Mouse (Mus musculus) hematopoietic stem cell, adult 5-6 weeks (primary cell): Measurements from ENCODE around the gene Hspd1. TPM values are rescaled to one million over a fixed set of nuclear protein-coding genes. Genes with fewer than 3 reads are reported as not detected.

Source experiments
- ATAC-seq, 2 experiments: fragments of 125-278 bp in 1 of 2; replicated peaks in 1 of 2; 2 replicates each; pipeline ENCODE4 v1.8.0; 2016 to 2017; ENCODE audit warnings: inconsistent platforms in 2 of 2, mild to moderate bottlenecking in 2 of 2, moderate number of reproducible peaks in 2 of 2, low read depth in 1 of 2, moderate TSS enrichment in 1 of 2; ENCODE audit not compliant: low FRiP score in 2 of 2, poor library complexity in 2 of 2, severe bottlenecking in 2 of 2, insufficient read depth in 1 of 2, low TSS enrichment in 1 of 2
- total RNA-seq: library from RNA; stranded (forward); fragments of 172-1452, 232-1000 nt; gene quantifications from 2 replicates; pipeline ENCODE4 v1.2.3, GENCODE M21; 2017

The Hspd1 gene
- total RNA-seq, 1 experiment from 2014 or later: 520 TPM

DNA sequence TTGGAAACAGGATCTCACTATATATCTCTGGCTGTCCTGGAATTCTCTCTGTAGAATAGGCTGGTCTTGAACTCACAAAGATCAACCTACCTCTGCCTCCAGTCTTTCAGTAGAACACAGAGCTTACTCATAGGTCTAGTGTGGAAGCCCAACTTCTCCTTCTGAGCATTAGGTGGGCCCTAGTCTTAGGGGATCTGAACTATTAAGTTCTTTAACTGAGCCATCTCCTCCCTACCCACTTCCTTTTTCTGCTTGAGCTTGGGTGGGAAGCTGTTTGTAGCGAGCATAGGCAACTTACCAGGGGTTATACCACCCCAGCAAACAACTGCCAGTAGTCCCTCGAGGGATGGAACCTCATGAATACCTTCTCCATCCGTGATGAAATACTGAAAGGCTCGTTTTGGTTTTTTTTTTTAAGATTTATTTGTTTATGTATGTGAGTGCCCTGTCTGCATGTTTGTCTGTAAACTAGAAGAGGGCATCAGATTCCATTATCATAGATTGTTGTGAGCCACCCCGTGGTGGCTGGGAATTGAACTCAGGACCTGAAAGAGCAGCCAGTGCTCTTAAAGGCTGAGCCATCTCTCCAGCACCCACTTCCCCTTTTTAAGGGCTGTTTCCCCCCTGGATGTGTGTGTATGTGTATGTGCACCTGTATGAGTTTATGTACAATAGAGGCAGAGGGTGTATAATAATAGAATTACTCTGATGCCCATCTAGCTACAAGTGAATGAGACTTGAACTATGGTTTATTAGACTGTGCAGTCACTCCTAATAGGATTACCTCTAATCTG, 32.5 kb downstream of the Hspd1 start:
- ATAC-seq: no peak

DNA sequence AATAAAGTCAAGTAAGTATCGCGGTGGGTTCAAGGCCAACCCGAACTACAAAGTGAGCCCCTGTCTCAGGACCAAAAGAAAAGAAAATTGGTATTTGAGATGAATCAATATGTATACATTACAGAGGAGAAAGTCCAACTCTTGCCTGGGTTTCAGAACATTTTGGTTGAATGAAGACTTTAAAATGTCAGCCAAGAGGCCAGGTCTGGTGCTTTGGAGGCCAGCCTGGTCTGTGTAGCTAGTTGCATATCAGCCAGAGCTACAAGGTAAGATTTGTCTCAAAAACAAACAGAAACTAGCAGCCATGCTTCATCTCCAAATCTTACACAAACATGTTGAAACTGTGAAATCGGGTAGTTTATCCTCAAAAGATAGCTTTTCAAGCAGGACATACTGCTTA, 34.4 kb downstream of the Hspd1 start:
- no peak for ATAC-seq

DNA sequence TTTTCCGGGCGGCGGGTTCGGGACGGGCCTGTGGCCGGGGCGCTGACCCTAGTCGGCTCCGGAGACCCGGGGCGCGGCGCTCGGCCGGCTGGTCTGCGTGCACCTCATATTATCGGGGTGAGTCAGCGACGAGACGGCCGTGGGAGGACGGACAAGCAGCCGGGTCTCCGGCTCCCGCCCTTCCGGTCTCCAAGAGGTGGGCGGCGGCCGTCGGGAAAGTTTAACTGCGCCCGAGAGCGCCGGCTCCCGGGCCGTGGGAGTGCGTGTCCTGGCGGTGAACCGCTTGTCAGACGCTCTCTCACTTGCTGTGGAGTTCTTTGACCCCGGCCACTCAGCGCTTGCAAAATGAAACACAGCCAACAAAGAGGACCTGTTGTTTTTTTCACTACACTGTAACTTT, 35.0 kb downstream of the Hspd1 start:
- peak in 1 of 2 experiments; percentile 9; a peak in 1 of 4 replicates for ATAC-seq

GRCm38 (mm10) chr1:55052355-55052953, 35.6 kb downstream of the Hspd1 start, which contains the start of gene Coq10b:
TSS of gene Coq10b (plus strand) at chr1:55052770.
- ATAC-seq: peak; percentile 98

GRCm38 (mm10) chr1:55051671-55052070, 36.4 kb downstream of the Hspd1 start:
- ATAC-seq: no peak

GRCm38 (mm10) chr1:55048841-55049587, 39.0 kb downstream of the Hspd1 start:
- no peak for ATAC-seq

GRCm38 (mm10) chr1:55043164-55043563, 44.9 kb downstream of the Hspd1 start:
- no peak for ATAC-seq

GRCm38 (mm10) chr1:55042246-55042645, 45.8 kb downstream of the Hspd1 start:
- no peak for ATAC-seq

DNA sequence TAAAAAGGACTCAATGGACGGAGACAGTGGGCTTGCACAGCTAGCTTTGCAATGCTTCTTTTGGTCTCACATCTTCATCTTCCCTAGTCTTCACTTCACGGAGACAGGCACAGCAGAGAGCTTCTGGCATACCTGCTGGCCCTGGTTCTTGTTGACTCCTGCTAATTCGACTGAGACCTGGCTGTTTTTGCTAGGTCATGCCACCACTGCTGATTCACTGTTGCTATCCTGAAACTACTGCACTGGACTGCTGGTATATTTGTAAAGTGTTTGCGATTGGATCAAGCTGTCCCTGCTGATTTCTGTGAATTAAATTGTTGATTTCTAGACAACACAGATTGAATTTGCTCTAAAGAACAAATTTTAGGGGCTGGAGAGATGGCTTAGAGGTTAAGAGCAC, 46.4 kb downstream of the Hspd1 start:
- ATAC-seq: no peak

GRCm38 (mm10) chr1:55039944-55040343, 48.1 kb downstream of the Hspd1 start:
- ATAC-seq: no peak

DNA sequence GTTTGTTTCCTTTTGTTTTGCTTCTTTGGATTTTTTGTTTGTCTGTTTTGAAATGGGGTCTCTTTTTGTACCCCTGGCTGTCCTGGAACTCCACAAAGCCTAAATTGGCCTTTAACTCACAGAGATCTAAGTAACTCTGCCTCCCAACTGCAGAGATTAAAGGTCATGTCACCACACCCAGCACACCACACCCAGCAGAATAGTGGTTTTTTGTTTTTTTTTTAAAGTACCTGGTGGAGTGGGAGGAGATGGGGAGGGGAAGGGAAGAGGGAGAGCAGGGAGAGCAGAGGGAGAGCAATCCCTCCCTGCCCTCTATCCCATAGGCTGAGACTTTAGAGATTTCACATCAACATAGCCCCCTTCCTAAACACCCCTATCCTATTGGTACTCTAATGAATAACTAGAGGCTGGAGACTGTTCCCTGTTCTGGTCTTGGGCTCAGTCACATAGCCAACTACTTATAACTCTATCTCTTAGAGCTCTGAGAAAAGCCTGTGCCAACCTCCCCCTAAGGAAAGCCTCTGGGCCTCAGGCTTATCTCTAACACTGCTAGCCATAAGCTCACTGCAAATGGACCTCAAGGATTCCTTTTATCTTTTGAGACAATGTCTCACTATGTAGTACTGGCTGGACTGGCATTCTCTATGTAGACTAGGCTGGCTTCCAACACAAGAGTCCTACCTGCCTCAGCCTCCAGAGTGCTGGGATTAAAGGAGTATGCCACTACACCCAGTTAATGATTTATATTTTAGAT, 56.8 kb downstream of the Hspd1 start:
- ATAC-seq: no peak

GRCm38 (mm10) chr1:55029446-55029845, 58.6 kb downstream of the Hspd1 start:
- ATAC-seq: no peak

DNA sequence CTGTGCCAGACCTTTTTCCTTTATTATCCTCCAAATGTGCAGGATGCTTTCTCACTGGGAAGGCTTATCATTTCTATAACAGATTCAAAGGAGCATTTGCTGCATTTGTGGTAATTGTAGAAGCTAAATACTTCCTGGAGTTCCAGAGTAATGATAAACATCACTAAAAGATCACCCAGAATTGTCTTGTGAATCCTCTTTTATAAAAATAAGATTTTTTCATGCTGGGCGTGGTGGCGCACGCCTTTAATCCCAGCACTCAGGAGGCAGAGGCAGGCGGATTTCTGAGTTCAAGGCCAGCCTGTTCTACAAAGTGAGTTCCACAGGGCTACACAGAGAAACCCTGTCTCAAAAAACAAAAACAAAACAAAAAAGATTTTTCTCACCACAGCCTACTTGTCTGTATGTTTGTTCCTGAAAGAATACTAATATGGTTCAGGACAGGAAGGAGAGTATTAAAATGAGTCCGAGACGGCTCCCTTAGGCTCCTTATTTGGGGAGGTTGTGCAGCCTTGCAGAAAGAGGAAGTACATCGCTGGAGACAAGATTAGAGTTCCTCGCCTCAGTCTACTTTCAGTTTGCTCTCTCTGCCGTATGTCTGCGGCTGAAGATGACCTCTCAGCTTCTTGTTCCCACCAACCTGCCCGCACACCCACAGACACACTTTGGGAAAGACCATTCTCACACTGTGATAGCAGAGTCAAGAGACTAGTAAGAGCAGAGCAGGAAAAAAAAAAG, 59.4 kb downstream of the Hspd1 start:
- ATAC-seq: peak; percentile 70 to 73

GRCm38 (mm10) chr1:55027966-55028365, 60.1 kb downstream of the Hspd1 start:
- no peak for ATAC-seq
